Mouse (Mus musculus) embryonic facial prominence, embryonic 10.5 days (tissue): ENCODE measurements around the gene Sept12. TPM values are rescaled to one million over a fixed set of nuclear protein-coding genes. Genes with fewer than 3 reads are reported as not detected.

ENCODE experiments used
- DNase-seq: peaks from one replicate; pipeline ENCODE4 v3.0.0-alpha.2; 2017; ENCODE audit warnings: low spot score
- H3K27ac ChIP-seq: fragments of 300-500 bp; sonication (generic); replicated peaks from 2 replicates; pipeline ENCODE4 v1.5.1; 2016; ENCODE audit warnings: mild to moderate bottlenecking
- H3K27me3 ChIP-seq: fragments of 300-500 bp; sonication (generic); replicated peaks from 2 replicates; pipeline ENCODE4 v1.6.1; 2016; ENCODE audit warnings: low read depth, mild to moderate bottlenecking; ENCODE audit not compliant: poor library complexity, severe bottlenecking
- H3K36me3 ChIP-seq: fragments of 300-500 bp; sonication (generic); replicated peaks from 2 replicates; pipeline ENCODE4 v1.6.1; 2016; ENCODE audit warnings: mild to moderate bottlenecking, moderate library complexity
- H3K4me1 ChIP-seq: fragments of 300-500 bp; sonication (generic); 2 replicates; pipeline ENCODE4 v1.6.1; 2016
- H3K4me3 ChIP-seq: fragments of 300-500 bp; sonication (generic); 2 replicates; pipeline ENCODE4 v1.5.1; 2016; ENCODE audit warnings: mild to moderate bottlenecking, moderate library complexity
- H3K9me3 ChIP-seq: fragments of 300-500 bp; sonication (generic); 2 replicates; pipeline ENCODE4 v1.6.1; 2016; ENCODE audit warnings: mild to moderate bottlenecking
- whole genome bisulfite sequencing: fragments of 180-500 bp; shearing (Covaris S2); methylation state at CpG from one replicate; pipeline ENCODE4 v1.1.7; 2016; 5-methylcytosine and 5-hydroxymethylcytosine counted together
- polyA plus RNA-seq: library from polyadenylated mRNA; unstranded; fragments of >200 nt; fragmentation: Nextera tagmentation; extraction: Ambion mirVana; gene quantifications from 2 replicates; pipeline ENCODE4 v1.2.1, GENCODE M21; 2016

The Sept12 gene
- polyA plus RNA-seq: not detected in 2 replicates

DNA sequence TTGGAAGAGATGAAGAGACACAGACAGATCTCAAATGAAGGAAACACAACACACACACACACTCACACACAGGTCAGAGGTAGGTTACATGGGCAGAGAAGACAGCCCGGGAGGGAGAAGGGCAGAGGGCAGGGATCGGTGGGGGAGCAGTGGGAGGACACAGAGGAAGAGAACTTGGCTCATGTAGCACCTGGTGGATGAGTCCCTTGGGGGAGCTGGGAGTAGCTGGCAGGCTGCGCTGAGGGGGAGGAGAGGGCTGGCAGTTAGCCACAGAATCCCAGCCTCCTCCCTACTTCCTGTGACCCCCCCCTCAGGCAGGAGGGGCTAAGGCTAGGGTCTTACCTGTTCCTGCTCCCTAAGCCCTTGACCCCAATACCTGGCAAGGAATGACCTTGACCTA, at the start of gene Sept12:
Gene Sept12, minus strand, starts transcription at position 300 of the 400 bp plus-strand sequence.
- Histone ChIP-seq H3K27me3 (no peaks in the 10 kb centered on the region), H3K36me3 (no peaks in the 10 kb centered on the region), H3K27ac (no peak within 1 kb of the TSS), H3K4me3 (no peak within 1 kb of the TSS), H3K4me1 (0 out of 2 replicates have a peak, but pooled peaks cover 5% of the 10 kb centered on the region), H3K9me3 (no peaks in the 10 kb centered on the region)
- no peak for DNase-seq
- 62% methylated on average over 3 of the region's 3 CpGs for WGBS

DNA sequence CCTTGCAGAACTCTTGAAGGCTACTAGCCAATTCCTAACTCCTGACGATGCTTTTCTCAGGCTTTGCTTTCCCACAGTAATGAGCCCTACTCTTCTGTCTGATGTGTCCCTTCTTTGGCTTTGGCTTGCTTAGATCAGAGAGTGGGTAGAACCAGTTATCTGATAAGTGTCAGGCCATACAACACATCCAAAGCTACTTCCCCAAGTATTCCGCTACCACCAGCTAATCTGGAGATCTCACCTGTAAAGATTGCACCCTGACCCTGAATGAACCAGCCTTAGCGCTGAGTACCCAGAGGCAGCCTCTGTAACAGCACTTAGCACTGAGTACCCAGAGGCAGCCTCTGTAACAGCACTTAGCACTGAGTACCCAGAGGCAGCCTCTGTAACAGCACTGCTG, 47.7 kb upstream of the Sept12 start:
- Histone ChIP-seq H3K4me3 (no peak overlapping the region), H3K4me1 (peaks cover 17% of the 10 kb centered on the region), H3K36me3 (peaks cover 77% of the 10 kb centered on the region), H3K27ac (no peak overlapping the region), H3K9me3 (no peaks in the 10 kb centered on the region), H3K27me3 (no peaks in the 10 kb centered on the region)
- no peak for DNase-seq
- WGBS: 94% methylated on average over 3 of the region's 3 CpGs

DNA sequence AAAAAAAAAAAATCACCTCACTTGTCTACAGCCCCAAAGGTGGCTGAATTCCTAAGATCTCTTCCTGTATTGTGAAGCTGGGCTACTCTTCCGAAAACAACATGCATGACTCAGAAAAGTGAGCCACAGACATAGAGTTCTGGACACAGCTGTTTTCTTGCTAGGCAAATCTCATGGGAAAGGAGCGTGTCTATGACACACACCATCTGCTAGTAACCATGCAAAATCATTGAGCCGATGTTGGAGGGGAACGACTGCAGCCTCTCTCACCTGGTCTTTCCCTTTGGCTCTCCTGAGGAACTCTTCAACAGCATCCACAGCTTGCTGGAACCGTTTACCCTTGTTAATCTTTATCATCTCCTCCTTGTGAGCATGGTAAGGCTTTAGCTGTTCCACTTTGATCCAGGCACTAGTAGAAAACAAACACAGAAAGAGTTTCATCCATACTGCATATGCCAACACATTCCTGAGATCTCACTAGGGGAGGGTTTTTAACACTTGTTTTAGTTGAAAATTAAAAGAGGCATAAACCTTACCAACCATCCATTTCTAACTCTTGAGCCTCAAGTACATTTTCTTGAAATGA, 39.1 kb upstream of the Sept12 start:
- H3K9me3 ChIP-seq: no peaks in the 10 kb centered on the region
- WGBS: 91% methylated on average over 5 of the region's 5 CpGs
- H3K36me3 ChIP-seq: peaks cover 100% of the 10 kb centered on the region

DNA sequence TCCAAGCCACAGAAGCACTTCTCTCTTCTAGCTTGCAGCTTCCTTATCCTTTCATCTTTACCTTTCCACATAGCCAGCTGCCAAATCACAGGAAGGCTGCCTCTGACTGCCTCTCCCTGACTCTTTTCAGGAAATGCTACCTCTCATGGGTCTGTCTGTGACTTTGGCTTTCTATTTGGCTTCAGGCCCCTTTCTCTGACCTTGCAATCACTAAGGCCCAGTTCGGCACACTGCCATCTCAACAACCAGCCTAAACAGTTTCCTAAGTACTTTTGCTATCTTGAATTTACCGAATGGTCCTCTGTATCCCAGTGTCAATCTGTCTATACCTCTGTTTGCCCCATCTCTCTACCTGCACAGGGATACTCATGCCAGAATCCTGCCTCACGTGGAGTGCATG, 37.9 kb upstream of the Sept12 start:
- Histone ChIP-seq H3K4me3 (no peak overlapping the region), H3K36me3 (peaks cover 100% of the 10 kb centered on the region), H3K27ac (no peak overlapping the region), H3K9me3 (no peaks in the 10 kb centered on the region), H3K27me3 (no peaks in the 10 kb centered on the region), H3K4me1 (no peaks in the 10 kb centered on the region)
- WGBS: 93% methylated on average over 3 of the region's 3 CpGs
- DNase-seq: no peak

More for the DNA sequence above, 39.1 kb upstream of the Sept12 start:
- Histone ChIP-seq H3K27me3 (no peaks in the 10 kb centered on the region), H3K4me1 (no peaks in the 10 kb centered on the region), H3K4me3 (no peak overlapping the region), H3K27ac (no peak overlapping the region)
- no peak for DNase-seq

DNA sequence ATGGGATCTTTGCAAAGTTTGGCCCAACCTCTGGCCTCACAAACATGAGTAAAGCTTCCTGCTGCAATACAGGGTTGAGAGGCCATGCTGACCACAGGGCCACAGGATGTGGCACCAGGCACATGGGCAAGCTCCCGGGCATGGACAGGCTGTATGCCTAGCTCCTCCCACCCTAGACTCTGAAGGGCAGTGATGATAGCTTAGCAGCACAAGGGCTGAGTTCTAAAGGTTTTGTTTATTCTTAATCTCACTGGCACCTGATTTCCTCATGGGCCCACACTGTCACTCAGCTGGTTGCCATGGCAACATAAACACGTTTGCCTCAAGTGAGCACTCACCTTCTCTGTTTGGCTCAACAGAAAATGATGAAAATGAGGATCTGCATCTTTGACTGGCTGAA, 32.2 kb upstream of the Sept12 start:
- WGBS: 74% methylated on average over 2 of the region's 2 CpGs
- no peak for DNase-seq

DNA sequence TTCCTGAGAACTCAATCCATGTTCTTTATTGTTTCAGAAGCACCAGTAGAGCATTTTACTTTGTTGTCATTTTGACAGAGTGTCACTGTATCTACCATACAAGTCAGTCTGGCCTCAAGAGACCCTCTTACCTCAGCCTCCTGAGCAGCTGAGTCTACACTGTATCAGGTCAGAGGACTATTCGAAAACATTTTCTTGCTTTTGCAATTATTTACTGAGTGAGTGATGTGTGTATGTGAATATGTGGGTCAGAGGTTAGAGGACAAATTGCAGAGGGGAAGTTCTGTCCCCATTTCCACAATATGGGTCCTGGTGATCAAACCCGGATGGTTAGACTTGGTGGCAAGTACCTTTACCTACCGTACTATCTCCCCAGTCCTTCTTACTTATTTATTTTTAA, 26.4 kb upstream of the Sept12 start:
- 92% methylated on average over 3 of the region's 3 CpGs for WGBS
- H3K4me3 ChIP-seq: no peak overlapping the region
- no peaks in the 10 kb centered on the region for H3K9me3 ChIP-seq
- no peak for DNase-seq
- H3K4me1 ChIP-seq: no peaks in the 10 kb centered on the region
- H3K27me3 ChIP-seq: no peaks in the 10 kb centered on the region
- H3K27ac ChIP-seq: no peak overlapping the region
- H3K36me3 ChIP-seq: peaks cover 99% of the 10 kb centered on the region

More for the DNA sequence above, 32.2 kb upstream of the Sept12 start:
- Histone ChIP-seq H3K4me1 (no peaks in the 10 kb centered on the region), H3K9me3 (no peaks in the 10 kb centered on the region), H3K27ac (no peak overlapping the region), H3K36me3 (peaks cover 99% of the 10 kb centered on the region), H3K4me3 (no peak overlapping the region), H3K27me3 (no peaks in the 10 kb centered on the region)

DNA sequence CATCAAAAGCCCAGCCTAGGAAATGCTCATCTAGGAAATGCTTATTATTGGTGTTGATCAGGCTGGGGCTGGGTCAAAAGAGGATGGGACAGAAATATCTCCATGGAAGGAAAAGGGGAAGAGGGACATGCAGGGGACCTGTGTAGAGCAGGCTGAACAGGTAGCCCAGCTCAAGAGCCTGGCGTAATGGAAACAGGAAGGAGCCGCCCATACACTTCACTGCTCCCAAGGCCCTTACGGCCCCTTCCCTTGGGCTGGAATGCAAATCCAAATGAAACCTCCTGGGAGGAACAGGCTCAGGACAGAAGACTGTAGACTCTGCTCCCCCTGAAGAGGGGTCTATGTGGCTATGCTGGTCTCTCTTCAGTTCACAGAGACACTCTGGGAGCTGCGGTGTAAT, 16.9 kb upstream of the Sept12 start:
- Histone ChIP-seq H3K27me3 (no peaks in the 10 kb centered on the region), H3K4me1 (peaks cover 13% of the 10 kb centered on the region), H3K9me3 (no peaks in the 10 kb centered on the region), H3K27ac (no peak overlapping the region), H3K4me3 (no peak overlapping the region), H3K36me3 (peaks cover 66% of the 10 kb centered on the region)
- DNase-seq: no peak
- 96% methylated on average over 4 of the region's 4 CpGs for WGBS

DNA sequence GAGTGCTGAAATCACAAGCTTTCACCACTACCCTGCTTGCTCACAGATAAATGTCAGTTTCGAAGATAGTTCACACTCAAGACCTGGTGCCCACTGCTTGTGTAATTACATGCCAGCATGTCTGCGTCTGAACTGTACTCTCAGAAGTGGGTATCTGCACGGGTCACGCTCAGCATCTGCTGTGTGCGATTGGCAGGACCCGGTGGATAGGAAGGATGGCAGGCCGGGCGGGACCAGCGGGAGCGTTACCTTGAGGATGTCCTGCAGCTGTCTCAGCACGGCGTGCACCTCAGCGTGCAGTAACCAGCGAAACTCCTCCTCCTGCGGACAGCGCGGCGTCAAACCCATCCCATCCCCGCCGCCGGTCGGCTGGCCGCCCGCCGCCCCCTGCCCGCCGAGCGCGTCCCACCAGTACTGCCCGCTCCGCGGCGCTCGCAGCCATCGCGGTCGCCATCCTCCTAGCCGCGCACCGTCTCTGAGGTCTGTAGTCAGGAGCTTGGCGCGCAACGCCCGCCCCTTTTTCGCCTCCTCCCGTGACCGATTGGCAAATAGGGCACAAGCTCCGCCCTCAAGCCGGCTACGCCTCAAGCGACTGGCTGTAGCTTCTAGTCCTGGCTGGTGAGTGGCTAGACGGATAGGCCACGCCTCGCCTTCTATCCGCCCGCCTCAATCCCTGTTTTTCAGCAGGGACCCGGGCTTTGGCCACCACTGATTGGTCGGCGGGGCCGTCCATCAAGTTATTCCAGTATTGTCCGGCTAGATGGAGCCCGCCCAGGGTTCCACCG, 15.6 kb upstream of the Sept12 start, which contains the start of gene Rogdi:
Gene Rogdi, minus strand, starts transcription at position 500 of the 785 bp plus-strand sequence.
- WGBS: under 1% methylated on average over 63 of the region's 63 CpGs
- H3K4me3 ChIP-seq: peak within 1 kb of the TSS; percentile 75
- H3K9me3 ChIP-seq: no peaks in the 10 kb centered on the region
- no peaks in the 10 kb centered on the region for H3K27me3 ChIP-seq
- DNase-seq: peak; percentile 99
- peaks cover 63% of the 10 kb centered on the region for H3K36me3 ChIP-seq
- peak within 1 kb of the TSS; percentile 84 for H3K27ac ChIP-seq
- H3K4me1 ChIP-seq: peaks cover 13% of the 10 kb centered on the region

DNA sequence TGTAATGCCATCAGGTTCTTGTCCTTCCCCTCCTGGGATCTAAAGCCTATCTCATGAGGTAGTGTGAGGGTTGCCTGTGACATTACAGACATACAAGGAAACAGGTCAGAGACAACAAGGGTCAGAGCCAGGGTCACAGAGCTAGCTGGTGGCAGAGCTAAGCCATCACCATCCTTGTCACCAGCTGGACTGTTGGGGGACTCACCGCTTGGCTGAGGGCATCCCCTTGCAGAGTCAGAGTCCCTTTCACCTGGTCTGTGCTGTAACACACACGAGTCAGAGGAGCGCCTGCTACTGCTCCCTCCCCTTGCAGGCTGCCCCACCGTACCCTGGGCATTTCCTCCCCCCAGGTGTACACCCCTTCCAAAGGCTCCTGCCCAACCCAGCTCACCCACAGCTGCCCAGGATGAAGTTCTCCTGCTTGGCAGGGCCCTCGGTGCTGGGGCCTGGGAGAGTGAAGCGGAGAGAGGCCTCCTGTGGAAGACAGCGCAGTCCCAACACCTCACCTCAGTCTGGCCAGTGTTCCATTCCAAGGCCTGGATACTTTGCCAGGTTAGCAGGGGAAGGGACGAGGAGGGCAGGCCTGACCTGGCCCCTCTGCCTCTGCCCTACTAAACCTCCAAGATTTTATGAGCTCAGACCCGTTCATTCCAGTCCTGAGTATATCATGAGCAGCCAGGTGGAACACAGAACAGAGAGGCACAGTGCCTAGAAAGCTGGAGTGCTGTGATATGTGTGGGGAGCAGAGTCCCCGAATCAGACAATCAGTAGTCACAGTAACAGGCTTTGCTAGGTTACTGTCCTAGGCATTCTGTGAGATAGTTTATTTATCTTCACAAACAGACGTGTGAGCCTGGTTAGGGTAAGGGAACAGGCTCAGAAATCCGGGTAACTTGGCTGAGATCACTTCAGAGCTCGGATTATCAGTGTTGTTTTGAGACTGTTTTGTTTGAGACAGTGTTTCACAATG, 14.7 kb upstream of the Sept12 start:
- Histone ChIP-seq H3K36me3 (peaks cover 53% of the 10 kb centered on the region), H3K4me3 (peak overlapping the region; percentile 75), H3K4me1 (peaks cover 20% of the 10 kb centered on the region), H3K9me3 (no peaks in the 10 kb centered on the region), H3K27ac (peak overlapping the region; percentile 36; the same call in 1 of the 2 replicates), H3K27me3 (no peaks in the 10 kb centered on the region)
- WGBS: 58% methylated on average over 13 of the region's 13 CpGs
- DNase-seq: no peak

DNA sequence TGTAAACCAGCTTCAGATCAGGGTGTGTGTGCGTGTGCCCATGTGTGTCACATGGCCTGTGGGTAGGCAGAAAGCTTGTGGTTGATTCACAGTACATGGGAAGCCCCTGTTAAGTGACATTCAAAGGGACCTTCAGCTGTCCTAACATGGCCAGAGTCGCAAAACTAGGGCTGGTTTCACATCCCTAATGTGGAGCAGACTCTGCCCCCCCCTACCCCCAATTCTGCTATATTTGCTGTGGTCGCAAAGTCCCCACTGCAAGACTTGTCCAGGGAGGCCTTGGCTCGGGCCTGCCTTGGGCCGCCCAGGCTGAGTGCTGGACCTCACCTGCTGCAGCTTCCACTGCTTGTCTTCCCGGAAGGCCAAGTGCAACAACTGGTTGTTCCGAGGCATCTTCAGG, 13.6 kb upstream of the Sept12 start:
- Histone ChIP-seq H3K27me3 (no peaks in the 10 kb centered on the region), H3K9me3 (no peaks in the 10 kb centered on the region), H3K4me3 (no peak overlapping the region), H3K4me1 (peaks cover 23% of the 10 kb centered on the region), H3K36me3 (peaks cover 43% of the 10 kb centered on the region), H3K27ac (no peak overlapping the region)
- no peak for DNase-seq
- 87% methylated on average over 7 of the region's 7 CpGs for WGBS

DNA sequence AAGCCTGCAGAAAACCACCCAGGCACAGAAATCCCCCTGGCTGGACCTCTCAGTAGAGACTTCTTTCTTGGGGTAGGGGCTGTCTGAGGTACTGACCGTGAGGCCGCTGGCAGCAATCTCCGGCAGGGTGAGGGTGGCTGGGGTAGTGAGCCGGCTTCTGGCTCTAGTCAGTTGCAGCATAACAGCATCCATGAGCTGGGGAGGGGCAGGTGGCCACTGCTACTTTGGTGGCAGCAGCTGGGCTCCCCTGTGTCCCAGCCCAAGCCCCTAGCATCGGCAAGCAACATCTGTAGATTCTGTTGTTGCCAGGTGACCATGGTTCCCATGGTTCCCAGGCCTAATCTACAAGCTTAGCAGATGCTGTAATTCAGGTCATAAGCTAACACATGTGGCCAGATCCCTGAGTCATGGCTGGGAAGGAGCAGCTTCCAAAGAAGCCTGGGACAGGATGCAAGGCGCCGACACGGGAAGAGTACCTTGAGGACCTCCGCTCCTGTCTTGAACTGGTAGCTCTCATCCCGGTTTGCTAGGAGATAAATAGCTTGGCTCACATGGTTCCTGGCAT, 12.8 kb upstream of the Sept12 start:
- Histone ChIP-seq H3K27me3 (no peaks in the 10 kb centered on the region), H3K4me1 (peaks cover 23% of the 10 kb centered on the region), H3K4me3 (no peak overlapping the region), H3K27ac (no peak overlapping the region), H3K36me3 (peaks cover 35% of the 10 kb centered on the region), H3K9me3 (no peaks in the 10 kb centered on the region)
- no peak for DNase-seq
- WGBS: 90% methylated on average over 10 of the region's 10 CpGs

DNA sequence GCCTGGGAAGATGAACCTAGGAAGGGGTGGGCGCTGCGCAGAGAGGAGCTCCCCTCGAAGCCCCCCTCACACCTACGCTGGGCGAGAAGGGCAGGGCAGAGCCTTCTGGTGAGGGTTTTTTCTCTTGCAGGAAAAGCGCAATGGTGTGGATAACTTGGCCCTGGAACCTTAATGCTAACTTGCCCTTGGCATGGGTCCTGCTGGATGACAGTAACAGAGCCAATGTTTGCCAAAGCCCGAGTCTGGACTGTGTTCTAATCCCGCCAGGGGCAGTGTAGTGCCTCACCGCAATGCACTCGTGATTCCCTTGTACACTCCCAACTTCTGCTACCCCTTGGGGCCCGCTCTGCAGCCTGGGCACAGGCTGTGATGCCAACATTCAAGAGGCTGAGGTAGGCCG, 10.4 kb upstream of the Sept12 start:
- WGBS: 85% methylated on average over 12 of the region's 12 CpGs
- Histone ChIP-seq H3K4me1 (peaks cover 23% of the 10 kb centered on the region), H3K27me3 (no peaks in the 10 kb centered on the region)

More for the DNA sequence above, 10.4 kb upstream of the Sept12 start:
- no peak overlapping the region for H3K4me3 ChIP-seq
- H3K9me3 ChIP-seq: no peaks in the 10 kb centered on the region
- H3K27ac ChIP-seq: no peak overlapping the region
- DNase-seq: no peak
- peaks cover 21% of the 10 kb centered on the region for H3K36me3 ChIP-seq
